Mouse (Mus musculus): ENCODE data around the gene Cfap97d2.

Gene Cfap97d2

GRCm38 (mm10) chr8:13747626-13748025 lies 41.9 kb downstream of the Cfap97d2 start:
- DNase-seq (ENCODE audit: low spot score), result no peak

GRCm38 (mm10) chr8:13753680-13754079 lies 48.0 kb downstream of the Cfap97d2 start:
- peak; percentile 46 for DNase-seq (ENCODE audit: low spot score)

GRCm38 (mm10) chr8:13756480-13756879 lies 50.8 kb downstream of the Cfap97d2 start:
- DNase-seq (ENCODE audit: low spot score), result no peak

- DNase-seq (ENCODE audit: low spot score), result peak; percentile 59
These were observed 51.5 kb downstream of the Cfap97d2 start, which contains the start of gene Cdc16 for GRCm38 (mm10) chr8:13756982-13757804. Gene Cdc16 (plus strand): TSS chr8:13757676.

- DNase-seq (ENCODE audit: low spot score), result peak; percentile 35
These were observed 52.4 kb downstream of the Cfap97d2 start for GRCm38 (mm10) chr8:13757805-13758727.

- DNase-seq (ENCODE audit: low spot score), result no peak
These were observed 63.5 kb downstream of the Cfap97d2 start for GRCm38 (mm10) chr8:13769206-13769605.

GRCm38 (mm10) chr8:13780536-13780935 lies 74.8 kb downstream of the Cfap97d2 start:
- no peak for DNase-seq (ENCODE audit: low spot score)

GRCm38 (mm10) chr8:13785250-13785763 lies 79.6 kb downstream of the Cfap97d2 start, which contains the start of gene Upf3a:
Gene Upf3a (plus strand): TSS chr8:13785615.
- DNase-seq (ENCODE audit: low spot score), result peak; percentile 66

- peak; percentile 86 for DNase-seq (ENCODE audit: low spot score)
These were observed 80.1 kb downstream of the Cfap97d2 start for GRCm38 (mm10) chr8:13785764-13786299.

GRCm38 (mm10) chr8:13789606-13790005 lies 83.9 kb downstream of the Cfap97d2 start:
- no peak for DNase-seq (ENCODE audit: low spot score)

All from layer of hippocampus, adult 9-10 months (tissue).